Mouse (Mus musculus) liver, postnatal 0 days (tissue): ENCODE results near the gene Fgr.

Source experiments
- CTCF ChIP-seq: sonication (generic); IDR thresholded peaks from 2 replicates; pipeline ENCODE4 v1.5.1; 2016; ENCODE audit warnings: antibody characterized with exemption, low read depth
- EP300 ChIP-seq: IDR thresholded peaks from 2 replicates; pipeline ENCODE4 v1.6.1; 2016; ENCODE audit warnings: antibody characterized with exemption, low read depth, mild to moderate bottlenecking

DNA sequence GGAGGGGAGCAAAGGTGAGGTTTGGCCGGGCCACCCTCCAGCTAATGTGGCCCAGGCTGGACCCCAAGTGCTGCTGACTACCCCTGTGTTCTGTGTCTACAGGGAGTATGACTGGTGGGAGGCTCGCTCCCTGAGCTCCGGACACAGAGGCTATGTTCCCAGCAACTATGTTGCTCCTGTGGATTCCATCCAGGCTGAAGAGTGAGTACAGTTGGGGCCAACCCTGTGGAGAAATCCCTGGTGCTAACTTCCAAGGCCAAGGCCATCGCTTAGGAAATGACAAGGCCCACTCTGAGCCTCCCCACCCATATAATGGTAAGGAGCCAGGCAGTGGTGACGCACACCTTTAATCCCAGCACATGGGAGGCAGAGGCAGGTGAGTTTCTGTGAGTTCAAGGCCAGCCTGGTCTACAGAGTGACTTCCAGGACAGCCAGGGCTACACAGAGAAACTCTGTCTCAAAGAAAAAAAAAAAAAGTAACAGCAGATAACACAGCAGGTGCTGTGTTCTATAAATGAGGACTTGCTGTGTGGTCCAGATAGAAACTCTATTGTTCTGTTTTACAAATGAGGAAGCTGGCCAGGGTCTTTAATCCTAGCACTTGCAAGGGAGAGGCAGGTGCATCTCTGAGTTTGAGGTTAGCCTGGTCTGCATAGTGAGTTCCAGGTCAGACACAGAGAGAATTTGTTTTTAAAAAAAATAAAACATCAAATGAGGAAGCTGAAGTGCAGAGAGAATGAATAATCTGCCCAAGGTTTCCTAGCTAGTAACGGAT is 14.9 kb downstream of the Fgr start:
- TF ChIP-seq CTCF (no peak), EP300 (no peak)
